Mouse (Mus musculus): Measurements from ENCODE around the gene Ccl25. TPM values are rescaled to one million over a fixed set of nuclear protein-coding genes. Genes with fewer than 3 reads are reported as not detected.

The Ccl25 gene
- 100 to 1,000 TPM in 7 of 26 experiments, 10 to 100 TPM in 19; 28.3 to 132 (median 70.5) TPM for total RNA-seq (2018; cell fraction: chromatin; rRNA removed)
- 10 to 100 TPM in 5 of 26 experiments, 1 to 10 TPM in 21; 3.5 to 13.3 (median 6.7) TPM for total RNA-seq (2018; cell fraction: cytosol; rRNA removed)
- total RNA-seq (2018; cell fraction: nucleus; rRNA removed): 100 to 1,000 TPM in 2 of 26 experiments, 10 to 100 TPM in 24; 25.1 to 152 (median 40.1) TPM
- polyA plus RNA-seq (2018): 7.1 to 8.6 TPM (median 7.9 TPM) in 3 replicates

DNA sequence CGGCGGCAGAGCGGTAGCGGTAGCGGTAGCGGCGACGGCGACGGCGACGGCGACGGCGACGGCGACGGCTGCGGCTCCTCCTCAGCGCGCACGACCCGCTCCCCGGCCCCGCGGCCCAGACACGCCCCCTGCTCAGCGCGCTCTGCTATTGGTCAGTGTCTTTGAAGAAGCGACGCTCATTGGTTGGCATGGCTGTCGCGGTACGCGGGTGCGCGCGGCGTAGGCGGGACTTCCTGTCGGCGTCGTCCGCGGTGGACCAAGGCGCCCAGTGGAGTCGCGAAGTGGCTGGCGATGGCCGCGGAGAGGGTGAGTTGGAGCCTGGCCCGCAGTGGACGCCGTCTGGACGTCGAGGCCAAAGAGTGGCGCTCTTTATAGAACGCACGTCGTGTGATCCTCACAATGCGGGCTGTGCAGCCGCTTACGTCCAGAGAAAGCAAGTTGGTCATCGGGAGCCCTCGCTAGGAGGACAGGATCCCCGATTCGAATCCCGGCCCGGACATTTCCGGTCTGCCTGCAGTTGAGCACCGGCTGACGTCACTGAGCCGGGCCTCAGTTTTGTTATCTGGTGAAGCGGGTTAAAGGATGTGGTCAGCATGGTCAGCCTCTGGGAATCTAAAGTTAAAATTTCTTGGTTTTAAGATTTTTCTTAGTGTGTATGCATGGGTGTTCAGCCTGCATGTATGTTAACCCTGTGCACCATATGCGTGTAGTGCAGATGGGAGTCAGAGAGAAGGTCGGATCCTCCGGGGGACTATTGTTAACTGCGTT, at the start of gene Ccl25, which contains the start of gene Elavl1:
Ccl25 (plus strand) TSS at position 228 of the 768 bp plus-strand sequence.
Elavl1 (minus strand) TSS at position 431 of the 768 bp plus-strand sequence.
- H3K79me2 ChIP-seq (ENCODE audit: inconsistent target): peaks cover 72% of the 10 kb centered on the region
- WGBS (ENCODE audit: missing documents): under 1% methylated on average over 78 of the region's 78 CpGs
- H3K36me3 ChIP-seq (ENCODE audit: inconsistent target): peaks cover 14% of the 10 kb centered on the region
- H3K27ac ChIP-seq: peak within 1 kb of the TSS; percentile 65
- peak within 1 kb of the TSS; percentile 62 for H3K4me3 ChIP-seq (ENCODE audit: inconsistent target)

DNA sequence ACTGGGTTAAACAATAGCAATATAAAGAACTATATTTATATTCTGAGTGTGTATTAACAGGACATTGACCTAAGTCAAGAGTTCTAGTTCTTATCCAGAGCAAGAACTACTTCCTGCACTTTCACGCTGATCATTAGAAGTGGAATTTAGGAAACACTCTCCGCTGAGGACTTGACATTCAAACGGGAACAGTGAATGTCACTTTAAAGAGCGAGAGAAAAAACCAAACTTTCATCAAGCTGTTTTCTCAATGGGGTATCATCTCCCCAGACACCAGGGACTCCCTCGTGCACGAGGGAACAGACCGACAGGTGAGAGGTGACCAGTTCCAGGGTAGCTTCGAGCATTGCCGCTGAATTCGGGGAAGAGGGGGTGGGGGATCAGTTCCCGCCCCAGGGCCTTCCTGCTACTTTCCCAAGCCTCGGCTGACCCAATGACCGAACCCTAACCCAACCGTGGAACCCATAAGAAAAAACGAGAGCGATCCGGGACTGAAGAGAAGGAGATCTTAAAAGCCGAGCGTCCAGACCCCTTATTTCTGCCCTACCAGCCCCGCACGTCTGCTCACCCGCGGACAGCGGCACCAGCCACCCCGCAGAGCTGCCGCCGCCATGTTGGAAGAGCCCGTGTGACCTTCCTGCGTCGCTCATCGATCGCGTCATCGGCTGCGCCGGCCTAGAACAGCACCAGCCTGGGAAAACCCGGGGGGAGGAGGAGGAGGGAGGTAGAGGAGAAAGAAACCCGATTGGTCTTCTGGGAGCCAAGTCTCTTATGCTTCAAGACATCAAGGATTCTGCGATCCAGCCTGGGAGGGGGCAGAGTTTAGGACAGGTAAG, 49.5 kb upstream of the Ccl25 start, which contains the start of gene Timm44:
Timm44 (minus strand) TSS at position 639 of the 836 bp plus-strand sequence.
- peaks cover 38% of the 10 kb centered on the region for H3K79me2 ChIP-seq (ENCODE audit: inconsistent target)

DNA sequence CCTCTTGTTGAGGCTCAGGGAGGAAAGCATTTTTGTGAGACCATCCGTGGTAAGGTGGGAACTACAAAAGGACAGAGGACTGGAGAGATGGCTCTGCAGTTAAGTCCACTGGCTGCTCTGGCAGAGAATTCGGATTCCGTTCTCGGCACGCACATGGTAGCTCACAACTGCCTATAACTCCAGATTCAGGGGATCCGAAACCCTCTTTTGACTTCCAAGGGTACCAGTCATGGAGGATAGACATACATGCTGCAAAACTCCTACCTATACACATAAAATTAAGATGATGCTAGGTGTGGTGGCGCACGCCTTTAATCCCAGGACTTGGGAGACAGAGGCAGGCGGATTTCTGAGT, 48.9 kb upstream of the Ccl25 start:
- Histone ChIP-seq H3K79me2 (ENCODE audit: inconsistent target) (peaks cover 38% of the 10 kb centered on the region), H3K27ac (0 out of 2 replicates have a peak overlapping the region, but pooled peaks have one; percentile 7), H3K36me3 (ENCODE audit: inconsistent target) (peaks cover 12% of the 10 kb centered on the region), H3K4me3 (ENCODE audit: inconsistent target) (peak overlapping the region; percentile 97)
- 28% methylated on average over 9 of the region's 9 CpGs for WGBS (ENCODE audit: missing documents)

More for the DNA sequence above, 49.5 kb upstream of the Ccl25 start, which contains the start of gene Timm44:
- WGBS (ENCODE audit: missing documents): under 1% methylated on average over 37 of the region's 39 CpGs
- H3K27ac ChIP-seq: peak within 1 kb of the TSS; percentile 58
- peaks cover 12% of the 10 kb centered on the region for H3K36me3 ChIP-seq (ENCODE audit: inconsistent target)
- peak within 1 kb of the TSS; percentile 97 for H3K4me3 ChIP-seq (ENCODE audit: inconsistent target)

DNA sequence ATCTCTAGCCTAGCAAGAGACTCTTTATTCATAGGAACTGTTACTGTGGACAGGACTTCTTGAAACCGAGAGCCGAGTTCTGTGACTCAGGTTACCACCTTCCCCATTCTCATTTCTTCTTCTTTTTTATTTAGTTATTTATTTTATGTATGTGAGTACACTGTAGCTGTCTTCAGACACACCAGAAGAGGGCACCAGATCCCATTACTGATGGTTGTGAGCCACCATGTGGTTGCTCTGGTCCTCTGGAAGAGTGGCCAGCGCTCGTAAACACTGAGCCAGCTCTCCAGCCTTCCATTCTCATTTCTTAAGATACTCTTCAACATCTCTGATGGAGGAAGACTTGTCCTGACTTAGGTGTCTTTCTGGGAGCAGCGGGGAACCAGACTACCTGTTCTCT, 32.3 kb upstream of the Ccl25 start:
- WGBS (ENCODE audit: missing documents): 84% methylated on average over 4 of the region's 5 CpGs
- no peak overlapping the region for H3K4me3 ChIP-seq (ENCODE audit: inconsistent target)
- H3K27ac ChIP-seq: no peak overlapping the region
- H3K79me2 ChIP-seq (ENCODE audit: inconsistent target): no peaks in the 10 kb centered on the region
- H3K36me3 ChIP-seq (ENCODE audit: inconsistent target): peaks cover 73% of the 10 kb centered on the region

DNA sequence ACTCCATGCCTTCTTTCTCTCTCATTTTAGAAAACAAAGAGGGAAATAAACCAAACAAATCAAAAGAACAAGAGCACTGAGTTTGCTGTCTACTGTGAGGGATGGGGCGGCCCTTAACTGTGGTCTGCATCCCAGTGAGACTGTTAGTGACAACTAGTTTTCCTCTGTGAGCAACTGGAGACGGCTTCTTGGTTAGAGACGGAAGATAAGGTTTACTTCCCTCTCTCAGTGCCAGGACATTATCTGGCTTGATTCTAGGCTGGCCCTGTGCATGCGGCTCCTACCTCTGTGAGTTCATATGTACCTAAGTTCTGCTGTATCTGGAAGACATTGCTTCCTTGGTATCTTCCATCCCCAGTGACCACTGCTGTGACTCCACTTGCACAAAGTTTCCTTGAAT, 27.2 kb upstream of the Ccl25 start:
- H3K36me3 ChIP-seq (ENCODE audit: inconsistent target): peaks cover 70% of the 10 kb centered on the region

DNA sequence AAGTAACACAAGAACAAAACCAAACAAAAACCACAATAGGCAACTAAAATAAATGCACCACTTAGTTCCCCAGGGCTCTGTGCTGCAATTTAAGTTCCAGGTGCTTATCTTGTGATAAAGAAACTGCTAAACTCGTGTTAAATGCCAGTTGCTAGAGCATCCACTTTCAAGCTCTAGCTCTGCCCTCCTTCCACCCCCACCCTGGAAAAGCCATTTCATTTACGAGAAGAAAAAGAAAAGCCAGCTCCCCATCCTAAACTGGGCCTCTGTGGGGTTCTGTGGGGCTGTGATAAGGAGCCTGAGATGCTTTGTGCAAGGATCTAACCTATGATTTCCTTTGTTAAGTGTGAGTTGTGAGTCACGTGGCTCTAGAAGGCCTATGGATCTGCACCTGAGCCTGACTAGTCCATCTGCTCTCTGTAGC, 20.9 kb upstream of the Ccl25 start:
- Histone ChIP-seq H3K79me2 (ENCODE audit: inconsistent target) (peaks cover 37% of the 10 kb centered on the region; the same call in 1 of the 2 replicates), H3K4me3 (ENCODE audit: inconsistent target) (no peak overlapping the region), H3K36me3 (ENCODE audit: inconsistent target) (peaks cover 64% of the 10 kb centered on the region), H3K27ac (no peak overlapping the region)
- WGBS (ENCODE audit: missing documents): 80% methylated on average over 3 of the region's 3 CpGs

More for the DNA sequence above, 27.2 kb upstream of the Ccl25 start:
- Histone ChIP-seq H3K79me2 (ENCODE audit: inconsistent target) (no peaks in the 10 kb centered on the region), H3K4me3 (ENCODE audit: inconsistent target) (no peak overlapping the region), H3K27ac (no peak overlapping the region)
- 100% methylated on average over 4 of the region's 4 CpGs for WGBS (ENCODE audit: missing documents)

DNA sequence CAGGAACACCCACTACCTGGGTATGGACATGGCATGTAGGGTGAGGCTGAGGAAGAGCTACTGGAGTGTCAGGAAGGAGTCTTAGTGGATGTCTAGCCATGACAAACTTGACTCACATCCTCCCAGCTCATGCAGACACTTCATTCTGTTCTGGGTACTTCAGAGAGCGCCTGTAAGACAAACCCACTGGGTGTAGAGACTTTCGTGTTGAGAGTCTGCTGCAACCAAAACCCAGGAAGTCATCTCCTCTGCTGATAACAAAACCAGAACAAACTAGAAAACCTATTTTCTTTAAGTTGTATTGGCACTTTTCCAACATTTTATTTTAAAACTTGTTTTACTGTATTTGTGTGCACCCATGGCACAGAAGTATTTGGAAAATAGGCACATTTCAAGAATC, 19.2 kb upstream of the Ccl25 start:
- 76% methylated on average over 2 of the region's 2 CpGs for WGBS (ENCODE audit: missing documents)
- Histone ChIP-seq H3K79me2 (ENCODE audit: inconsistent target) (peaks cover 54% of the 10 kb centered on the region; the same call in 1 of the 2 replicates), H3K27ac (no peak overlapping the region), H3K36me3 (ENCODE audit: inconsistent target) (peaks cover 70% of the 10 kb centered on the region), H3K4me3 (ENCODE audit: inconsistent target) (no peak overlapping the region)

DNA sequence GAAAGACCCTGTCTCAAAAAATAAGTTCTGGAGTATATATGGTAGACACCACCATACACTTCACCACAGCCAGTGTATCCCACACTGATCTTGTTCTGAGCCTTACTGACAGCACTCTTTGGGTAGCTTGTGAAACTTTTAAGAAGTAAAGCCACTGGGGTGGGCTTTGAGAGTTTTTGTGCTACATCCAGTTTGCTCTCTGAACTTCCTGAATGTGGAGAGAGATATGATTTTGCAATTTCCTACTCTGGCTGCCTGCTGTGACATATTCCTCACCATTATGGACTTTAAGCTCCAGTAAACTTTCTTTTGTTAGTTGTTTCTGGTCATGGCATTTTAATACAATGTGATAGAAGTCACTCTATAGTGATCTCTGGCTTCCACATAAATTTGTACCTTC, 12.9 kb upstream of the Ccl25 start:
- H3K4me3 ChIP-seq (ENCODE audit: inconsistent target): no peak overlapping the region
- 0 out of 2 replicates have a peak overlapping the region, but pooled peaks have one; percentile 12 for H3K27ac ChIP-seq
- peaks cover 32% of the 10 kb centered on the region for H3K36me3 ChIP-seq (ENCODE audit: inconsistent target)
- H3K79me2 ChIP-seq (ENCODE audit: inconsistent target): peaks cover 100% of the 10 kb centered on the region

DNA sequence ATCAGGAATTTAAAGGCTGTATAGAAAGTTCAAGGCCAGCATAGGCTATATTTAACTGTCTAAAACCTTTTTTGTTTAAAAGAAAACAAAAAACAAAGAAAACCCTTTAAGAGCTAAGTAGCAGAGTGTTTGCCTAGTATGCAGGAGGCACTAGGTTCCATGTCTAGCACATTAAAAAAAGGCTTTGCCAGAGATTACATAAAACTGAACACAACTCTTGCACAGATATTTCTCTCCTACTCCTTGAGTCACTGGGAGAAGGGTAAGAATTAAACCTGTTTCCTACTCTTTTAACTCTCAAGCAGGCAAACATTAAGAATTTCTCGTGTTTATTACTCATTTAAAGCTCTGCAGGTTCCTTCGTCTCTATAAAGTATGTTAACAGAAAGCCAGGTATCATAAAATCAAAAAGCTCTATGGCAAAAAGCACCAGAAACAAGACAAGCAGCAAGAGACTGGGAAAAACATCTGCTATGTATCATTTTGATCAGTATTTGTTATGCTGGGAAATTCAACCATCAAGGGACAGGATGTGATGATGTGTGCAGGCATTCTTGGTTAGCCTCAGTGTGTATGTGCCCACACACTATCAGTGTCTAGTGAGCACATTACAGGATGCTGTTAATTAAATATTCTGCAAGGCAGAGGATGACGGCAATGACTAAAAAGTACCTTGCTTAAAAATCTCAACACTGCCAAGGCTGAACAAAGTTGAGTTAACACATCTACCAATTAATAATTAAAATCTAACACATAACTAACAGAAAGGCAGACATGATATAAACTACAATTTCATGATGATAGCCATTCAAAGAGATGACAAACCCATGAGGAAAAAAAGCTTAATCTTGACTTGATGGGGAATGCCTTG, 11.5 kb upstream of the Ccl25 start:
- Histone ChIP-seq H3K4me3 (ENCODE audit: inconsistent target) (no peak overlapping the region), H3K27ac (no peak overlapping the region), H3K79me2 (ENCODE audit: inconsistent target) (peaks cover 100% of the 10 kb centered on the region), H3K36me3 (ENCODE audit: inconsistent target) (peaks cover 31% of the 10 kb centered on the region)
- 94% methylated on average over 2 of the region's 3 CpGs for WGBS (ENCODE audit: missing documents)

DNA sequence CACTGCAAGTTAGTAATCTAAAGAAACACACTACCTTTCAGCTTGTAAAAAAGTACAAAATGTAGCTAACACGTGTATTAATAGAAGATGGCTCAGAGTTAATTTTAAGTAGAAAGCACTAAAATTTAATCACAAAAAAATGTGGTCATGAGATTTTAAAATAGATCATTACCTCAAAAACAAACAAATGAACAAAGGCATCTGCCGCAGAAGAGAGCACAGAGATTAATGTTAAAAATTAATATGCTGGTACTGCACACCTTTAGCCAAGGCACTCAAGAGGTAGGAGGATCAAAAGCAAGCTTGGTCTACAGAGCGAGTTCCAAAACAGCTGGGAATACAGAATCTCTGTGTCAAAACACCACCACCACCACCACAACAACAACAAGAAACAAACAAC, 10.2 kb upstream of the Ccl25 start:
- H3K36me3 ChIP-seq (ENCODE audit: inconsistent target): peaks cover 18% of the 10 kb centered on the region
- no peak overlapping the region for H3K4me3 ChIP-seq (ENCODE audit: inconsistent target)
- peaks cover 100% of the 10 kb centered on the region for H3K79me2 ChIP-seq (ENCODE audit: inconsistent target)
- WGBS (ENCODE audit: missing documents): 89% methylated on average over 3 of the region's 3 CpGs
- H3K27ac ChIP-seq: no peak overlapping the region

DNA sequence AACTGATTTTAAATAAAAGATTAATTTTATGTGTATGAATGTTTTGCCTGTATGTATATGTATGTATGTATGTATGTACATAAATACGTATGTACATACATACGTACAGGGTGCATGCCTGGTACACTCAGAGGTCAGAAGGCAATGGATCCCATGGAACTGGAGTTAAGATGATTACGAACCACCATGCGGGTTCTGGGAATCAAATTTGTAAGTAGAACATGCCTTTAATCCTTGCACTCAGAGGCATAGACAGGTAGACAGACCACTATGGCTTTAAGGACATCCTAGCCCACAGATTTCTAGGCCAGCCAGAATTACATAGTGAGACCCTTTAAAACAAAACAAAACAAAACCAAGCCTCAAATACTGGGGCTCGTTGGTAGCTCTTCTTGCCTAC, 6.9 kb upstream of the Ccl25 start:
- WGBS (ENCODE audit: missing documents): 92% methylated on average over 5 of the region's 5 CpGs
- Histone ChIP-seq H3K4me3 (ENCODE audit: inconsistent target) (no peak overlapping the region), H3K27ac (no peak overlapping the region), H3K36me3 (ENCODE audit: inconsistent target) (no peaks in the 10 kb centered on the region), H3K79me2 (ENCODE audit: inconsistent target) (peaks cover 100% of the 10 kb centered on the region)

DNA sequence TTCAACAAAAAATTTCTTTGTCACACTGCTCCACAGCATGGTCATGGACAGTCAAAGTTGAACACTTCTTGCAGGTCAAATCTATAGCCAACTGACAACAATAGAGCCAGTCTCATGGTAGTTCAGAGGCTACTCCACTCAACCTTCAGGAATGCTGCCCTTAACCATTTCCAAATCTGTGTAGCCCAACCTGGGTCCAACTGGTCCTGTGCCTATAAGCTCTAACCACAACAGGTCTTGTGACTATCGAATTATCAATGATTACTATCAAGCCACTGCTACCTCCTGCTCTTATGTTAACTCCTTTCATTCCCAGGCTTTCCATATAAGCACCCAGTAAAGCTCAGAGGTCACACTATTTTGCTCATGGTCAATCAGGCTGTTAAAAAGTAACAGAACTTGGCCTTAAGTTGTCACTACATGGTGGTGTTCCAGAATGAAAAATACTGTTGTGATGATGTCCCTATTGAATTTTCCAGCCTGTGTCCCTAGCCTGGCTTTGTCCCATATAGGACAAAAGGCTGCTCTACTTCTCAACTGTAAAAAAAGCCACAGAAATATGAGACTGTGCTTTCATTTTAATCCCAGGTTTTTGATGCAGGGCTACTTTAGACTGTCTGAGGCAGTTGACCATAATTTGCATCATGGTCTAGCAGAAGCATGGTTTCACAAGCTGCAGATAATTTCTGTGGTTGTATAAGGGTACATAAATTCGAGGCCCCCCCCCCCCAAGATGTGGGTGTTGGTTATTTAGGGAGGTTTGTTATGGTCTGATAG, 6.0 kb upstream of the Ccl25 start:
- Histone ChIP-seq H3K36me3 (ENCODE audit: inconsistent target) (no peaks in the 10 kb centered on the region), H3K27ac (no peak overlapping the region), H3K4me3 (ENCODE audit: inconsistent target) (no peak overlapping the region), H3K79me2 (ENCODE audit: inconsistent target) (peaks cover 100% of the 10 kb centered on the region)
- WGBS (ENCODE audit: missing documents): 33% methylated on average over 2 of the region's 2 CpGs

DNA sequence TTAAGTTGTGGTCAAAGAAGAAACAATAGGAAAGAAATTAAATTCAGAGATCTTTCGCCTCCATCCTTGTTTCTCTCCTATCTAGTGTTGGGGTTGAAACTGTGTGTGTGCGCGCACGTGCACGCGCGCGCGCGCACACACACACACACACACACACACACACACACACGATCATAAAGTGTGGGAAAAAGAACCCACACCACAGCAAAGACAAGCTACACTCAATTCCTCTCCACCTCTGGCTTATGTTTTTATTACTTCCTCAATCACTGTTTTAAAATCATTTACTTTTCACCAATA, 5.5 kb upstream of the Ccl25 start:
- H3K36me3 ChIP-seq (ENCODE audit: inconsistent target): no peaks in the 10 kb centered on the region
- 89% methylated on average over 9 of the region's 11 CpGs for WGBS (ENCODE audit: missing documents)

More for the DNA sequence above, 5.5 kb upstream of the Ccl25 start:
- Histone ChIP-seq H3K27ac (no peak overlapping the region), H3K4me3 (ENCODE audit: inconsistent target) (no peak overlapping the region), H3K79me2 (ENCODE audit: inconsistent target) (peaks cover 100% of the 10 kb centered on the region)
